Mouse (Mus musculus) brain, embryonic 14.5 days (tissue): ENCODE data around the gene B3gnt2.

Experiments used
- CTCF ChIP-seq: fragments of 200-500 bp; IDR thresholded peaks from 2 replicates; pipeline ENCODE4 v1.5.1; 2012; ENCODE audit warnings: inconsistent platforms, mild to moderate bottlenecking, moderate library complexity, borderline replicate concordance; ENCODE audit not compliant: insufficient read depth, insufficient read length; ENCODE audit errors: extremely low read depth
- POLR2A ChIP-seq: fragments of 200-500 bp; IDR thresholded peaks from 2 replicates; pipeline ENCODE4 v1.6.1; 2012; ENCODE audit warnings: mild to moderate bottlenecking, inconsistent platforms, borderline replicate concordance; ENCODE audit not compliant: poor library complexity, insufficient read depth, insufficient read length, severe bottlenecking; ENCODE audit errors: extremely low read depth

DNA sequence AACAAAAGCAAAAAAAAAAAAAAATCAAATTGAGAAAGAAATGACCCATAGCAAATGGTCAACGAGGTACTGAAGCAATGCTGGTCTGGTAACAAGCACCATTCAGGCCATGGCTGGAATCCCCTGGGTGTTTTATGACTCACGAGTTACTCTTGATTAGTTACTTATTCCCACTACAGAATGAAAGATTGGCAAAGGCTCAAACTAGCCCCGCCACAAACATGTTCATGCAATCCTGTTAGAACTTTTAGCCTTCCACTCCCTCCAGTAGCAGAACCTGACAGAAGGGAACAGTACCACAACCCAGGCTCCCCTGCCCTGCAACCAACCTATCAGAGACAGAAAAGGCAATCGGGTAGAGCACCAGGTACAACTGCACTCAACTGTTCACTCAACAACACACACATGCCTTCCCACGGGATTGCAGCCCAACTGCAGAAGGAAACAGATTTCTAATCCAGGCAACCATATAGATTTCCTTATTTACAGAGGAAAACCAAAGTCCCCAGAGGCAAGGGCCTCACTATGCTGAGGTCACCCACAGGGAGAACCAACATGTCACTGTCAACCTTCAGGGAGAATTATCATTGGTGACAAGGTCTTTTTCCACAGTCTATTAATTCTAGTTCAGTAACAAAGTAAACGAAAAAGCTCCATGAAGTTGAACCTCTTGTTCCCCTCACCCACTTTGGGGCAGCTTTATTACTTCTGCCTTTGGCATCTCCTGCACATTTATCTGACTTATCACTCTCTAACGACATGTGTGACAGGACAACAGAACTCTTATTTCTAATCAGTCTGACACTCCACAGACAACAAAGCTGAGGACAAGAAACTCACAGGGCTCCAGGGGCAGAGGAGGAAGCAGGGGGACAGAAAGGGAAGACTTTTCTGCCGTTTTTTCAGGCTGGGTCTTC lies 12.8 kb downstream of the B3gnt2 start:
- TF ChIP-seq CTCF (no peak), POLR2A (no peak)
